Mouse (Mus musculus) neural tube, embryonic 11.5 days (tissue): ENCODE measurements around the gene Rpp40. TPM values are rescaled to one million over a fixed set of nuclear protein-coding genes. Genes with fewer than 3 reads are reported as not detected.
A peak's percentile ranks its signal among the peaks of the same experiment; 100 is the strongest.

Source experiments
- ATAC-seq: fragments of 200-750 bp; cut with Nextera tagmentation; 2 replicates; pipeline ENCODE4 v1.8.0; 2017; ENCODE audit warnings: moderate number of reproducible peaks, mild to moderate bottlenecking, moderate TSS enrichment, moderate library complexity; ENCODE audit not compliant: insufficient read depth, low FRiP score, low TSS enrichment
- DNase-seq: peaks from one replicate; pipeline ENCODE4 v3.0.0-alpha.2; 2015; ENCODE audit warnings: low spot score
- H3K27ac ChIP-seq: fragments of 300-500 bp; sonication (generic); 2 replicates; pipeline ENCODE4 v1.5.1; 2014; ENCODE audit warnings: low read depth, mild to moderate bottlenecking, low read length
- H3K27me3 ChIP-seq: fragments of 300-500 bp; sonication (generic); 2 replicates; pipeline ENCODE4 v1.6.1; 2014; ENCODE audit warnings: mild to moderate bottlenecking, low read length, mixed read lengths; ENCODE audit not compliant: control insufficient read depth, insufficient read depth
- H3K36me3 ChIP-seq: fragments of 300-500 bp; sonication (generic); 2 replicates; pipeline ENCODE4 v1.6.1; 2014; ENCODE audit warnings: mild to moderate bottlenecking, low read length, moderate library complexity, mixed read lengths; ENCODE audit not compliant: control insufficient read depth, insufficient read depth
- H3K4me1 ChIP-seq: fragments of 300-500 bp; sonication (generic); 2 replicates; pipeline ENCODE4 v1.6.1; 2014; ENCODE audit warnings: low read length, mixed read lengths; ENCODE audit not compliant: control insufficient read depth, insufficient read depth
- H3K4me2 ChIP-seq: fragments of 300-500 bp; sonication (generic); 2 replicates; pipeline ENCODE4 v1.6.1; 2014; ENCODE audit warnings: low read depth, mild to moderate bottlenecking, moderate library complexity
- H3K4me3 ChIP-seq: fragments of 300-500 bp; sonication (generic); 2 replicates; pipeline ENCODE4 v1.5.1; 2014; ENCODE audit warnings: low read depth, low read length
- H3K9ac ChIP-seq: fragments of 300-500 bp; sonication (generic); 2 replicates; pipeline ENCODE4 v1.6.1; 2014; ENCODE audit warnings: mild to moderate bottlenecking, low read length
- H3K9me3 ChIP-seq: fragments of 300-500 bp; sonication (generic); 2 replicates; pipeline ENCODE4 v1.6.1; 2016; ENCODE audit warnings: low read length; ENCODE audit not compliant: control insufficient read depth
- WGBS: fragments of 180-500 bp; shearing (Covaris S2); extraction: QIAGEN DNeasy Blood & Tissue Kit; methylation state at CpG from one replicate; pipeline ENCODE4 v1.1.7; 2014; 5-methylcytosine and 5-hydroxymethylcytosine counted together
- polyA plus RNA-seq: library from polyadenylated mRNA; unstranded; fragments of >200 nt; fragmentation: Nextera tagmentation; extraction: Ambion mirVana; gene quantifications from 2 replicates; pipeline ENCODE4 v1.2.1, GENCODE M21; 2014

The Rpp40 gene
- 17.7 and 26.7 TPM in 2 replicates for polyA plus RNA-seq

- H3K9me3 ChIP-seq = no peaks in the 10 kb centered on the region
- DNase-seq (peak; percentile 92), ATAC-seq (peak; percentile 99)
- H3K27ac ChIP-seq = no peak within 1 kb of the TSS
- under 1% methylated on average over 35 of the region's 35 CpGs for WGBS
- H3K4me3 ChIP-seq = peak within 1 kb of the TSS; percentile 43
- H3K9ac ChIP-seq = peak within 1 kb of the TSS; percentile 56
- H3K27me3 ChIP-seq = no peaks in the 10 kb centered on the region
- peak within 1 kb of the TSS; percentile 64 for H3K4me2 ChIP-seq
- no peaks in the 10 kb centered on the region for H3K36me3 ChIP-seq
- H3K4me1 ChIP-seq = no peaks in the 10 kb centered on the region
Observed at GRCm38 (mm10) chr13:35905879-35906481, at the start of gene Rpp40. Gene Rpp40 (minus strand): TSS chr13:35906359.

DNA sequence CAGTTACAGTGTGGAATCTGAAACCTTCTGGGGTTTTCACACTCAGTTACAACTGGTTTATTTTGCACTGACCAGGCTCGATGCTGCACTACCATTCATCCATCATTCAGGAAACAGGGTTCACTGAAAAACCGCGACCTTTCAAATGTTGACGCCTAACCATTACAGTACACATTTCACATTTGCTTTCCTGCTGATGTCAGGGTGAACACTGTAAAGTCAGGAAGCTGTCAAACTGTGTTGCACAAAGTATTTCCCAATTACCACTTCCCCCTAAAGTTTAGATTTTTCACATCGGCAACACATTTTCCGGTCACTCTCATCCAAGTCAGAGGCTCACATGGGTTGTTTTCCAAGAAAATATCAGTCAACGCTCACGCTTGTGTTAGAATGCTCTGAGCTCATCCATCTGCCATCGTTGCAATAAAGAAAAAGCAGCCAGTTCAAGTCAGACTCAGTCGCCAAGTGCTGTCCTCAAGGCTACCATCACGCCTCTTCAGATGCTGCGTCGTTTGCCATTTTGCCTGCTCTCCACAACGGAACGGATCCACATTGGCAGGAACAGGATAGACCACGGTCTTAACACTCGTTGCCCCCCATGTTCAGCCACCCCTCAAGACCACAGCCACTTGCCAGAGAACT is 43.8 kb upstream of the Rpp40 start:
- 76% methylated on average over 17 of the region's 17 CpGs for WGBS
- Histone ChIP-seq H3K27ac (no peak overlapping the region), H3K4me1 (no peaks in the 10 kb centered on the region), H3K27me3 (no peaks in the 10 kb centered on the region), H3K9me3 (no peaks in the 10 kb centered on the region), H3K4me3 (no peak overlapping the region), H3K36me3 (no peaks in the 10 kb centered on the region), H3K9ac (no peak overlapping the region), H3K4me2 (no peak overlapping the region)
- DNase-seq = peak; percentile 24
- no peak for ATAC-seq

GRCm38 (mm10) chr13:35947354-35948000 is 41.3 kb upstream of the Rpp40 start:
- no peak overlapping the region for H3K9ac ChIP-seq
- no peaks in the 10 kb centered on the region for H3K36me3 ChIP-seq
- no peak for ATAC-seq
- H3K4me2 ChIP-seq = no peak overlapping the region
- no peak overlapping the region for H3K27ac ChIP-seq
- peak; percentile 67 for DNase-seq
- H3K27me3 ChIP-seq = no peaks in the 10 kb centered on the region
- WGBS = 24% methylated on average over 14 of the region's 14 CpGs
- no peak overlapping the region for H3K4me3 ChIP-seq
- no peaks in the 10 kb centered on the region for H3K4me1 ChIP-seq
- H3K9me3 ChIP-seq = no peaks in the 10 kb centered on the region

DNA sequence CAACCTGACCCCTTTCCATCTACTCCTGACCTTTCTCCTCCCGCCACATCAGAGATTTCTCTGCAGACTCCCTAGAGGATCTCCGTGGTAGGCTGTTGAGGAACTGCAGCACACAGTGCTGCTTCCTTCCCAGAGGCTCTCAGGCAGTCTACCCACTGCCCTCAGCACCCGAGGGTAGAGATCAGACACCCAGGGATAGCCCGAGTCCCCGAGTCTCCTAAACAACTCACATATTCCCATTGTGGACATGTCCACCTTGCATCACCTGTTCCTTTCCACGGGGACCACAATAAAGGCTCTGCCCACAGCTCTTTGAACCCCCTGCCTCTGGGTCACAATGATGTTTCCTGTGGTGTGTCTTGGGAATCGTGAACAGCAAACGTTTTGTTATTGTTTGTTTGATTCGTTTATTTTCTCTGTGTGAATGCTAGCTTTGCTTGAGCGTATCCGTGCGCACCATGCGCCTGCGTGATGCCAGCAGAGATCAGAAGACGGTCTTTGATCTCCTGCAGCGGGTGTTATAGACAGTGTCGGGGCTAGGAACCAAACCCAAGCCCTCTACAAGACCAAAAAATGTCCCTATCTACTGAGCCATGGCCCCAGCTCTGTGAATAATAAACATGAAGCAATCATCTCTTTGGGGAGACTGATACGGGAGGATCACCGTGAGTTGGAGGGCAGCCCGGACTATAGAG is 40.6 kb upstream of the Rpp40 start:
- H3K4me2 ChIP-seq = no peak overlapping the region
- DNase-seq (no peak), ATAC-seq (no peak)
- H3K9ac ChIP-seq = no peak overlapping the region
- no peaks in the 10 kb centered on the region for H3K4me1 ChIP-seq
- H3K27ac ChIP-seq = no peak overlapping the region
- H3K36me3 ChIP-seq = no peaks in the 10 kb centered on the region
- H3K27me3 ChIP-seq = no peaks in the 10 kb centered on the region
- WGBS = 71% methylated on average over 20 of the region's 20 CpGs
- no peaks in the 10 kb centered on the region for H3K9me3 ChIP-seq
- no peak overlapping the region for H3K4me3 ChIP-seq

DNA sequence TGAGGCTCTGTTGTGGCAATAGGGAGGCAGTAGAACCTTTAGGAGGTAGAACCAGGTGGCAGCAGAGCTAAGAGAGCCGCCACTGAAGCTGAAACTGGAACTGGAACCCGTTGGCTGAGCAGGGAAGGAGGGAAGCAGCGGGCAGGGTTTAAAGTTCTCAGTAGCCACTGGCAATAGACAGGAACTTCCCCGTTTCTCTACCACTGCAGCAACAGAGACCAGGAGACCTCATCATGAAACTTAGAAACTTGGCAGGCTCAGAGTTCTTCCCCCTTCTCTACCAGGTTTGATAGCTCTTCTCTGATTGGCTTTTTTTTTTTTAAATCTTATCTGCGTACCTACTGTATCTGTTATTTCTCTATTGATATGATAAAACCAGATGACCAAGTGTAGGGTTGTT is 34.8 kb upstream of the Rpp40 start:
- no peak overlapping the region for H3K9ac ChIP-seq
- H3K27me3 ChIP-seq = no peaks in the 10 kb centered on the region
- no peaks in the 10 kb centered on the region for H3K4me1 ChIP-seq
- no peaks in the 10 kb centered on the region for H3K9me3 ChIP-seq
- 80% methylated on average over 5 of the region's 5 CpGs for WGBS
- DNase-seq (no peak), ATAC-seq (no peak)
- H3K4me2 ChIP-seq = no peak overlapping the region
- H3K4me3 ChIP-seq = no peak overlapping the region
- no peaks in the 10 kb centered on the region for H3K36me3 ChIP-seq
- no peak overlapping the region for H3K27ac ChIP-seq

DNA sequence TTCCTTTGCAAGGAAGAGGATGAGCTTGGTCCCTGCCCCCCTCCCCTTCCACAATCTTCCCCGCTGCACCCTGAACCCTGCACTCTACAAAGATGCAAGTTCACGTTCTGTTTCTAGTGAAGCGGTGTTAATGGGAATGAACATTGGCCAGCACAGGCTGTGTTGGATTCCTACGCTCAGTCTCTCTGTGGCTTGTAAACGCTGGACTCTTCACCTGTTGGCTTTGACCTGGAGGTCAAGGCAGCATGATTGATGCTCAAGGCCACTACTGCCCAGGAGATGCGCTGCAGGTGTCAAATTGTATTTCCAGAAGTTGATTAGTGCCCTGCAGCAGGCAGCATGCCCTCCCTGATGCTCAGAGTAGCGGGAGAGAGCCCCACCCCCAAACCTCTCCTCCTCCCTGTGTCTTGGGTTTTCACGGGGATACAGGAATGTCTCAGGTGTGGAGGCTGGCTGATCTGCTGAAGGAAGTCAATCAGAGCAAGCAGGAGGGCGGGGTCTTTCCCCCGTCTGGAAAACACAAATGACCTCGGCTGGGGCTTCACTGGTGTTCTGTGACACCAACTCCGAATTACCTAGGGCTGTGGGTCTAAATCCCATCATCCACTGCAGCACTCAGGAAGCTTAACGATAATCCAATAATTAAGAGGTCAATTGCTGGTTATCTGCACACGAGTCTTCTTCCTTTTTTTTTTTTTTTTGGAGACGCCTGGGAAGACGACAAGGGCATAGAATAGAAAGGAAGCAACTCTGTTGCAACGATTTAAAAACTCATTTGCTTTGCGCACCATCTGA is 33.9 kb upstream of the Rpp40 start:
- WGBS = 71% methylated on average over 18 of the region's 18 CpGs
- DNase-seq (no peak), ATAC-seq (no peak)
- Histone ChIP-seq H3K9ac (no peak overlapping the region), H3K4me2 (no peak overlapping the region), H3K4me3 (no peak overlapping the region), H3K36me3 (no peaks in the 10 kb centered on the region), H3K27me3 (no peaks in the 10 kb centered on the region), H3K4me1 (no peaks in the 10 kb centered on the region), H3K9me3 (no peaks in the 10 kb centered on the region), H3K27ac (no peak overlapping the region)

GRCm38 (mm10) chr13:35937991-35938390 is 31.8 kb upstream of the Rpp40 start:
- Histone ChIP-seq H3K4me2 (no peak overlapping the region), H3K4me1 (no peaks in the 10 kb centered on the region), H3K9ac (no peak overlapping the region), H3K4me3 (no peak overlapping the region), H3K27ac (no peak overlapping the region), H3K27me3 (no peaks in the 10 kb centered on the region), H3K36me3 (no peaks in the 10 kb centered on the region), H3K9me3 (no peaks in the 10 kb centered on the region)
- 80% methylated on average over 2 of the region's 2 CpGs for WGBS
- no peak for DNase-seq
- ATAC-seq = no peak

- no peak overlapping the region for H3K27ac ChIP-seq
- WGBS = 93% methylated on average over 1 of the region's 1 CpGs
- H3K9me3 ChIP-seq = no peaks in the 10 kb centered on the region
- H3K27me3 ChIP-seq = no peaks in the 10 kb centered on the region
- H3K4me2 ChIP-seq = no peak overlapping the region
- H3K4me1 ChIP-seq = no peaks in the 10 kb centered on the region
- H3K9ac ChIP-seq = no peak overlapping the region
- H3K36me3 ChIP-seq = no peaks in the 10 kb centered on the region
- no peak overlapping the region for H3K4me3 ChIP-seq
- ATAC-seq (no peak), DNase-seq (no peak)
Observed at GRCm38 (mm10) chr13:35911476-35911875, 5.3 kb upstream of the Rpp40 start.
